Mouse (Mus musculus) forebrain, embryonic 13.5 days (tissue): ENCODE measurements around the gene Fam131a. TPM values are rescaled to one million over a fixed set of nuclear protein-coding genes. Genes with fewer than 3 reads are reported as not detected.
"Not testable (repeated sequence)": the region's sequence is repeated elsewhere in the genome, so short reads cannot be mapped to it uniquely, and the experiment has no call there.

Experiments used
- ATAC-seq: fragments of 200-750 bp; cut with Nextera tagmentation; 2 replicates; pipeline ENCODE4 v1.8.0; 2017
- H3K27ac ChIP-seq: fragments of 300-500 bp; sonication (generic); 2 replicates; pipeline ENCODE4 v1.5.1; 2015; ENCODE audit warnings: inconsistent platforms, mild to moderate bottlenecking, moderate library complexity
- H3K27me3 ChIP-seq: fragments of 300-500 bp; sonication (generic); 2 replicates; pipeline ENCODE4 v1.6.1; 2015; ENCODE audit warnings: mild to moderate bottlenecking, inconsistent platforms
- H3K36me3 ChIP-seq: fragments of 300-500 bp; sonication (generic); 2 replicates; pipeline ENCODE4 v1.6.1; 2015; ENCODE audit warnings: mild to moderate bottlenecking, inconsistent platforms; ENCODE audit not compliant: poor library complexity, severe bottlenecking
- H3K4me1 ChIP-seq: fragments of 300-500 bp; sonication (generic); 2 replicates; pipeline ENCODE4 v1.6.1; 2015; ENCODE audit warnings: inconsistent platforms
- H3K4me2 ChIP-seq: fragments of 300-500 bp; sonication (generic); 2 replicates; pipeline ENCODE4 v1.6.1; 2015; ENCODE audit warnings: inconsistent platforms, mild to moderate bottlenecking, moderate library complexity
- H3K4me3 ChIP-seq: fragments of 300-500 bp; sonication (generic); 2 replicates; pipeline ENCODE4 v1.5.1; 2015; ENCODE audit warnings: mild to moderate bottlenecking, inconsistent platforms
- H3K9ac ChIP-seq: fragments of 300-500 bp; sonication (generic); 2 replicates; pipeline ENCODE4 v1.6.1; 2015; ENCODE audit warnings: mild to moderate bottlenecking, inconsistent platforms
- H3K9me3 ChIP-seq: fragments of 300-500 bp; sonication (generic); replicated peaks from 2 replicates; pipeline ENCODE4 v1.6.1; 2016; ENCODE audit warnings: inconsistent platforms
- WGBS: fragments of 180-500 bp; shearing (Covaris S2); methylation state at CpG from one replicate; pipeline ENCODE4 v1.1.7; 2015; 5-methylcytosine and 5-hydroxymethylcytosine counted together
- polyA plus RNA-seq: library from polyadenylated mRNA; unstranded; fragments of >200 nt; fragmentation: Nextera tagmentation; extraction: Ambion mirVana; gene quantifications from 2 replicates; pipeline ENCODE4 v1.2.1, GENCODE M21; 2015

The Fam131a gene
- 32.5 and 35.4 TPM in 2 replicates for polyA plus RNA-seq

DNA sequence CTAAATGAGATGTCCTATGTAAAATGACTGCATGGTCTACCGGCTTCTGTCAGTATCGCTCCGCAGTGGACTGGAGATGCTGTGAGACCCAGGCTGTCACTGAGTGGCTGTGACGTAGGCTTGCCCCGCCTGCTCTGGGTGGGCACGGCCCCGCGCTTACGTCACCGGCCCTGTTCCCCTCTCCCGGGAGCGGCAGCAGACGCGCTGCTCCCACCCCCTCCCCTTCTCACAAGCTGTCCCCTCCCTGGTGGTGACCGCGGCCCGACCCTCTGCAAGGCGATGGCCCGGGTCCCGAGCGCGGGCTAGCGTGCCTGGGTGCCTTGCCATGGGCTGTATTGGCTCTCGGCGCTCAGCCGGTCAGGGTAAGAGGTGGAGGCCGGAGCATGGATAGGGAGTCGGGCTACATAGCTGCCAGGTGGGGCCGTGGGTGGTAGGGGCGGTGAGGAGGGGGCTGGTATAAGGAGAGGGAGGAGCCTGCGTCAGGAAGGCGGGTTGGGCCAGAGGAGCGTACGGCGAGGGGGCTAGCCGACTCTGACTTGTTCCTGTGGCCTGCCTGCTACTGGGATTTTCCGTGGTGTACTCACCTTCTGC lies at the start of gene Fam131a:
Gene Fam131a, plus strand, starts transcription at position 131 of the 591 bp plus-strand sequence.
- Histone ChIP-seq H3K27ac (peak within 1 kb of the TSS; percentile 95), H3K9me3 (no peaks in the 10 kb centered on the region), H3K4me1 (peaks cover 41% of the 10 kb centered on the region), H3K4me2 (peak within 1 kb of the TSS; percentile 82), H3K9ac (peak within 1 kb of the TSS; percentile 78), H3K4me3 (peak within 1 kb of the TSS; percentile 65), H3K27me3 (no peaks in the 10 kb centered on the region), H3K36me3 (peaks cover 39% of the 10 kb centered on the region)
- peak; percentile 94 for ATAC-seq
- under 1% methylated on average over 32 of the region's 37 CpGs for WGBS

DNA sequence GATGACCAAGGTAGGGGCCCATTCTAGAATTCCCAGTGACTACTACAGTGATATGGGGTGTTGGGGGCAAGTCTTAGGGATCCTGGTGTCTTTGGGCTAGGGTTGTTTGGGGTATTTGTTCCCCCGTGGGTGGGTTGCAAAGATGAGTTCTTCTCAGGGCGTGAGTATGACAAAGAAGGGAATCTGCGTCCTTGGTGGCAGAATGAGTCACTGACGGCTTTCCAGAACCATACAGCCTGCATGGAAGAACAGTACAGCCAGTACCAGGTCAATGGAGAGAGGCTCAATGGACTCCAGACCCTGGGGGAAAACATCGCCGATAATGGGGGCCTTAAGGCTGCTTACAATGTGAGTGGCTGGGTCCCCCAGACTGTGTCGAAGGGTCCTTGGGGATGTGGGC lies 49.1 kb upstream of the Fam131a start:
- no peak overlapping the region for H3K27ac ChIP-seq
- ATAC-seq, result no peak
- no peak overlapping the region for H3K9ac ChIP-seq
- H3K4me3 ChIP-seq, result no peak overlapping the region
- no peaks in the 10 kb centered on the region for H3K9me3 ChIP-seq
- no peak overlapping the region for H3K4me2 ChIP-seq
- H3K4me1 ChIP-seq, result no peaks in the 10 kb centered on the region
- peaks cover 4% of the 10 kb centered on the region; the same call in 1 of the 2 replicates for H3K36me3 ChIP-seq
- no peaks in the 10 kb centered on the region for H3K27me3 ChIP-seq
- 88% methylated on average over 7 of the region's 7 CpGs for WGBS

DNA sequence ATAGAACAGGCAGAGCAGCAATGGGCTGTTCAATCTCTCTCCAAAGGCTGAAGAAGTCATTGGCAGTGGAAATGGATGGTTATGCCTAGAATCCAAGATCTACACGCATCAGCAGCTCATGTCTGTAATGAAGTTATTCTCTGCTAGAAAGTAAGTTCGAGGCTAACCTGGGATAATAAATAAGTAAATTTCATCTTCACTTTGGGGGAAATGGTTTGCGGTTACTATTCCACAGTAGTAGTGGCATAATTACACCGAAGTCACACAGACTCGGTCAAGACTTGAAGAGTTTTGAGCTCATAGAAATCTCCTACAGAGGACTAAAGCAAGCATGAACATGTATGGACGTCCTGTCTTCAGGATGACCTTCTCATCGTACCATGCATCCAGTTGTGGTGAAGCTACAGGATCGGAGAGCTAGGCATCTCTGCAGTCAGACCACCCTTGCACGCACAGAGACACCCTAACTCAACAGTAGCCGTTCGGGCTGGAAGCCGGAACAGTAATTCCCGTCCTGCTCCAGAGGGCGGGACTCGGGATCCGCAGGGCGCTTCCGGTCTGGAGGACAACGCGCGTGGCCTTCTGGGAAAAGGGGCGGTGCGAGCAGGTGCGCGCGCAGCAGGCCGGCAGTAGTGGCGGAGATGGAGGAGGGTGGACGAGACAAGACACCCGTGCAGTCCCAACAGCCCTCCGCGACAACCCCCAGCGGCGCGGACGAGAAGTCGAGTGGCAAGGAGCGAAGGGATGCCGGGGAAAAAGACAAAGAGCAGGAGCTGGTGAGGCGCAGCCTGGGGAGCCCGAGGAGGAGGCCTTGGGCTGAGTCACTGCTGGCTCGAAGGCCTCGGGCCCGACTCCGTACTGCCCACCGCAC lies 41.7 kb upstream of the Fam131a start, which contains the start of gene Psmd2:
Gene Psmd2, plus strand, starts transcription at position 577 of the 871 bp plus-strand sequence.
- no peaks in the 10 kb centered on the region for H3K27me3 ChIP-seq
- H3K36me3 ChIP-seq, result peaks cover 20% of the 10 kb centered on the region
- no peaks in the 10 kb centered on the region for H3K9me3 ChIP-seq
- peak; percentile 98 for ATAC-seq
- 2% methylated on average over 46 of the region's 46 CpGs for WGBS
- peak within 1 kb of the TSS; percentile 84 for H3K4me3 ChIP-seq
- H3K4me2 ChIP-seq, result peak within 1 kb of the TSS; percentile 97
- peak within 1 kb of the TSS; percentile 91 for H3K9ac ChIP-seq
- H3K4me1 ChIP-seq, result peaks cover 19% of the 10 kb centered on the region
- peak within 1 kb of the TSS; percentile 75 for H3K27ac ChIP-seq

DNA sequence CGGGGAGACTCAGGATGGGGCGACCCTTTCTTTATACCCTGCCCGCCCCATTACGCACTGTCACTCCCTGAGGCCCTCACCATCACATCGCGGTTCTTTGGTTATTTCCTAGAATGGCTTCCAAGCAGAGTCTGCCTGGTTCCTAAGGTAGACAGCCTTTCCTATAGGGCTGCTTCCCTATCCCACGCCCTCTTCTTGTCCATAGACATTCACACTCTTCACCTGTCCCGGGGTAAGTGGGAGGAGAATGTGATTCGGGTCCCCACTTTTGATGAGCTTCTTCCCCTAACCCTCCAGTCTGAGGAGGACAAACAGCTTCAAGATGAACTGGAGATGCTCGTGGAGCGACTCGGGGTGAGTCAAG lies 41.1 kb upstream of the Fam131a start:
- H3K4me1 ChIP-seq, result peaks cover 19% of the 10 kb centered on the region
- peak overlapping the region; percentile 91 for H3K9ac ChIP-seq
- H3K27me3 ChIP-seq, result no peaks in the 10 kb centered on the region
- H3K4me3 ChIP-seq, result peak overlapping the region; percentile 84
- no peaks in the 10 kb centered on the region for H3K9me3 ChIP-seq
- peaks cover 26% of the 10 kb centered on the region for H3K36me3 ChIP-seq
- peak overlapping the region; percentile 75; the same call in 1 of the 2 replicates for H3K27ac ChIP-seq
- peak overlapping the region; percentile 97 for H3K4me2 ChIP-seq
- ATAC-seq, result no peak
- WGBS, result 10% methylated on average over 12 of the region's 12 CpGs

DNA sequence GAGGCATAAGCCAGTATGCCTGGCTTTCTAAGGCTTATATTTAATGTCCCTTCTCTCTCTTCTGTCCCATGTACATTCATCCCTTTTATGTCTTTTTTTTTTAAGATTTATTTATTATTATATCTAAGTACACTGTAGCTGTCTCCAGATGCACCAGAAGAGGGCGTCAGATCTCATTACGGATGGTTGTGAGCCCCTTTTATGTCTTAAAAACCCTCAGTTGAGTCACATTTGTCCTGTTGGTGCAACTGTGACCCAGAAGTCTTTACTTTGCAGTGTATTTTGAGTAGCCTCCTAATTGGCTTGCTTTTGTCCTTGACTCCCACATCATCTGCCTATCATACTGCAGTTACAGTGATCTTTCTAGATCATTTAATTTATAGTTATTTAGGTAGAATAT lies 39.7 kb upstream of the Fam131a start:
- Histone ChIP-seq H3K4me2 (peak overlapping the region; percentile 97; the same call in 1 of the 2 replicates), H3K4me1 (peaks cover 19% of the 10 kb centered on the region), H3K9ac (no peak overlapping the region), H3K9me3 (no peaks in the 10 kb centered on the region), H3K27me3 (no peaks in the 10 kb centered on the region), H3K36me3 (peaks cover 40% of the 10 kb centered on the region), H3K4me3 (no peak overlapping the region), H3K27ac (no peak overlapping the region)
- WGBS, result 51% methylated on average over 2 of the region's 2 CpGs
- ATAC-seq, result no peak

DNA sequence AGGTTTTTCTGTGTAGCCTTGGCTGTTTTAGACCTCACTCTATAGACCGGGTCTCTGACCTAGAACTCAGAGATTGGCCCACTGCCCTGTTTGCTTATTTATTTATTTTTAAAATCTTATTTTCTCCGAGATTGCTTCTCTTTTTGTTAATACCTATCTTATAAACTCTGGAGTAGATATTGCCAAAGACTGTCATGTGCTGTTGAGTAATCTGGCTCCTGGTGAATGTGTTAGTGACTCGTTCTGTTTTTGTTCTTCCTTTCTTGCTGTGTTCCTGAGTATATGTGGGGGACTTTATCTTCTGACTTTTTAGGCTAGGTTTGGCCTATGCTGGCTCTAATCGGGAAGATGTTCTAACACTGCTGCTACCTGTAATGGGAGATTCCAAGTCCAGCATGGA lies 35.4 kb upstream of the Fam131a start:
- H3K36me3 ChIP-seq, result peaks cover 83% of the 10 kb centered on the region
- no peak overlapping the region for H3K27ac ChIP-seq
- peaks cover 8% of the 10 kb centered on the region for H3K4me1 ChIP-seq
- H3K4me2 ChIP-seq, result no peak overlapping the region
- no peaks in the 10 kb centered on the region for H3K9me3 ChIP-seq
- no peak for ATAC-seq
- H3K9ac ChIP-seq, result no peak overlapping the region
- 92% methylated on average over 4 of the region's 4 CpGs for WGBS
- no peaks in the 10 kb centered on the region for H3K27me3 ChIP-seq
- H3K4me3 ChIP-seq, result no peak overlapping the region

DNA sequence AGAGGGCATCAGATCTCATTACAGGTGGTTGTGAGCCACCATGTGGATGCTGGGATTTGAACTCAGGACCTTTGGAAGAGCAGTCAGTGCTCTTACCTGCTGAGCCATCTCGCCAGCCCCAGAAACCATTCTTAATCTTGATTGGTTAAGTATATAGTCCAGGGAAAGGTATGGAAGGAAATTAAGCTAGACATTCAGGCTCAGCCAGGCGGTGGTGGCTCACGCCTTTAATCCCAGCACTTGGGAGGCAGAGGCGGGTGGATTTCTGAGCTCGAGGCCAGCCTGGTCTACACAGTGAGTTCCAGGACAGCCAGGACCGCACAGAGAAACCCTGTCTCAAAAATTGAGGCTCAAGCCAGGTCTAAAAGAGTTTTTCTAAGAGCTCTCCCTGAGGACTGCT lies 25.0 kb upstream of the Fam131a start, which contains the start of gene Eif4g1:
Gene Eif4g1, plus strand, starts transcription at position 301 of the 400 bp plus-strand sequence.
- H3K9ac ChIP-seq, H3K4me3 ChIP-seq, H3K27ac ChIP-seq, H3K4me1 ChIP-seq, H3K9me3 ChIP-seq, H3K4me2 ChIP-seq, H3K27me3 ChIP-seq, ATAC-seq: not testable (repeated sequence)
- WGBS, result 94% methylated on average over 5 of the region's 6 CpGs
- peaks cover 21% of the 10 kb centered on the region for H3K36me3 ChIP-seq

DNA sequence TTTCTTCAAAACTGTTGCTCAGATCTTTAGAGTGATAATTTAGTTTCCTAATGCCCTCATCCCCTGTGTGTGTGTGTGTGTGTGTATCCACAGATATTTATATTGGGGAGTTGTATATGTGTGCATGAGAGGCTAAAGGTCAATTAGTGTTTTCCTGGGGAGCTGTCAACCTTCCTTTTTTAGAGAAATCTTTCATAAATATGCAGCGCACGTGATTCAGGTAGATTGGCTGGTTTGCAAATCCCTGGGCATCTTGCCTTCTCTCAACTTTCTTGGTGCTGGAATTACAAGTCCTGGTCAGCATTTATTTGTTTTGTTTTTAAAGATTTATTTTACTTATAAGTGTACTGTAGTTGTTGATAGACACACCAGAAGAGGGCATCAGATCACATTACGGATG lies 22.8 kb upstream of the Fam131a start:
- ATAC-seq, result no peak
- H3K4me2 ChIP-seq, result no peak overlapping the region
- no peaks in the 10 kb centered on the region for H3K27me3 ChIP-seq
- no peaks in the 10 kb centered on the region for H3K9me3 ChIP-seq
- H3K4me1 ChIP-seq, result peaks cover 26% of the 10 kb centered on the region
- H3K4me3 ChIP-seq, result no peak overlapping the region
- H3K27ac ChIP-seq, result no peak overlapping the region
- H3K9ac ChIP-seq, result no peak overlapping the region
- H3K36me3 ChIP-seq, result peaks cover 16% of the 10 kb centered on the region
- 91% methylated on average over 3 of the region's 3 CpGs for WGBS

DNA sequence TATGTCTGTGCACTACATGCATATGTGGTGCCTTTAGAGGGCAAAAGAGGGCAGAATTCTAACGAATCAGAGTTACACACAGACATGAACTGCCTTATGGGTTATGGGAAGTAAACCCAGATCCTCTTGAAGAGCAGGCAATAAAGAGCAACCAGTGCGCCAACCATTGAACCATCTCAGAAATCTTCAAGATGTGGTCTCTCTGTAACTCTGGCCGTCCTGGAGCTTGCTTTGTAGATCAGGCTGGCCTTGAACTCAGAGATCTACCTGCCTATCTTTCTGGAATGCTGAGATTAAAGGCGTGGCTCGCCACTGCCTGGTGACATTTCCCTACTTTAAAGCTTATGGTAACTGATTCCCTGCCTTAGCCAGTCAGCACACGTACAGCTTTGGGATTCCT lies 21.2 kb upstream of the Fam131a start:
- Histone ChIP-seq H3K4me2 (peak overlapping the region; percentile 96), H3K9me3 (no peaks in the 10 kb centered on the region), H3K4me3 (peak overlapping the region; percentile 97), H3K4me1 (peaks cover 29% of the 10 kb centered on the region), H3K36me3 (peaks cover 29% of the 10 kb centered on the region), H3K27me3 (no peaks in the 10 kb centered on the region), H3K9ac (no peak overlapping the region; the same call in 1 of the 2 replicates), H3K27ac (no peak overlapping the region)
- WGBS, result 22% methylated on average over 6 of the region's 6 CpGs
- no peak for ATAC-seq

DNA sequence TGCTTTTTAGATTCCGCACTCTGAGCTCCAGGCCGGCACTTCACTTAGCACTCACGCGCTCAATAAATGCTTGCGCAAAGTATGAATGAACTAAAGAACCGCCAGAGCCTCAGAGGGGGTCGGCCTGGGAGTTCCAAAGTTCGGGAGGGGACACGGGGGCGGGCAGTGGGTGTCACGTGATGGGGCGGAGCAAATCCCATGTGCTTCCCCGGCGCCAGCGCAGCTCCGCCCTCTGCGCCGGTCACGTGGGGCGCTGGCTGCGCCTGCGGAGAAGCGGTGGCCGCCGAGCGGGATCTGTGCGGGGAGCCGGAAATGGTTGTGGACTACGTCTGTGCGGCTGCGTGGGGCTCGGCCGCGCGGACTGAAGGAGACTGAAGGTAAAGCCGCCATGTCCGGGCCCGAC lies 20.5 kb upstream of the Fam131a start:
- under 1% methylated on average over 32 of the region's 38 CpGs for WGBS
- peaks cover 29% of the 10 kb centered on the region for H3K4me1 ChIP-seq
- H3K27me3 ChIP-seq, result no peaks in the 10 kb centered on the region
- no peaks in the 10 kb centered on the region for H3K9me3 ChIP-seq
- peak overlapping the region; percentile 97 for H3K4me3 ChIP-seq
- peak; percentile 97 for ATAC-seq
- peak overlapping the region; percentile 90 for H3K27ac ChIP-seq
- peak overlapping the region; percentile 97 for H3K9ac ChIP-seq
- H3K36me3 ChIP-seq, result peaks cover 34% of the 10 kb centered on the region
- peak overlapping the region; percentile 96 for H3K4me2 ChIP-seq

DNA sequence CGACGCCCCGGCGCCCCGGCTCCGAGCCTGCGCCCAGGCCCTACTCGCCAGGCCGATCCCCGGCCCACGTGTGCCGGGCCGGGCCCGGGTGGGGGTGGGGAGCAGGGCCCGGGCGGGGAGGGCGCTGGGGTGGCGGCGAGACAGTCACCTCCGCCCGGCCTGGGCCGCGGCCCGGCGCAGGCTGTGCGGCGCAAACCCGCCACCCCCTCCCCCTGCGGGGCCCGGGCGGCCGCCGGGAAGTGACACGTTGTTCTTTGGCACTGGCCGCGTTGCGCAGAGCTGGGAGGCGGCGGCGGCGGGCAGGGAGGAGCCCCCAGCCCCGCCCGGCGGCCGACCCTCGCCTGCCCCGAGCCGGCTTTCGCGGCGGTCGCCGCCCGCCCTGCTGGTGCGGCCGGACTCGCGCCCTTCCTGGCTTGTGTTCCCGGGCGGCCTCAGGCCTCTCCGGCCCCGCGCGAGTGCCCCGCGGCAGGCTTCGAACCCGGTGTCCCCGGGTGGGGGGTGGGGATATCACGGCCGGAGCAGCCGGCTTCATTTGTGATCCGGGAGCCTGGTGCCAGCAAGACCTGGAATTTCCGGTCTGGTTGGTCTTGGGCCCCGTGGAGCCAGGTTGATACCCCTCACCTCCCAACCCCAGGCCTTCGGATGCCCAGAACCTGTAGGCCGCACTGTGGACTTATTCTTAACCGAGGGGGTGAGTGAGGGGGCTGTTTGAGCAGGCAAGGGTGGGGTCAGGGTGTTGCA lies 19.9 kb upstream of the Fam131a start:
- no peaks in the 10 kb centered on the region for H3K9me3 ChIP-seq
- under 1% methylated on average over 23 of the region's 78 CpGs for WGBS
- ATAC-seq, result peak; percentile 87

More for the DNA sequence above, 19.9 kb upstream of the Fam131a start:
- Histone ChIP-seq H3K27ac (peak overlapping the region; percentile 90), H3K4me2 (peak overlapping the region; percentile 96), H3K36me3 (peaks cover 41% of the 10 kb centered on the region), H3K27me3 (no peaks in the 10 kb centered on the region), H3K4me1 (peaks cover 35% of the 10 kb centered on the region), H3K4me3 (peak overlapping the region; percentile 97), H3K9ac (peak overlapping the region; percentile 97)
